In the genomic region with DNA sequence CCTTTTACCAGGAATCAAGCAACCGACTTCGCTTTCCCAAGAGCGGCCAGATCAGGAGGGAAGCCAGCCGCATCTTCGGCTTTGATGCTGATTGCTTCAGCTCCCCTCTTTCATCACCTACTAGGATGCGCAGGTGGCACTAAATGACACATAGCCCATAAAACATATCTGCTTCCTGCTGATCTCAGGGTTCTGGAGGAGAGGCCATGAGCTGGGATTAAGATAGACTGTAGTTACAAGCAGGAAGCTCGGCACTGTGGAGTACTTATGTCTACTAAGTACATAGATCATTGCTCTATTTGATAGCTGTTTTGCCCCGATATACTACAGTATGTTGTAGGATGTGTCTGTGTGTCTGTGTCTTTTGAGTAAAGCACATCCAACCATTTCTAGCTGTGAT, we compare ENCODE assay signal across 15 mouse cellular contexts.
"Had no signal": no experiment of that assay in that cellular context is flagged by ENCODE, and none has a peak within 500 bp of the region (broad histone marks: within the 10 kb centered on the region; RNA-seq: fewer than 3 reads in every experiment).

No protein-coding gene starts in this region.

- H3K9ac ChIP-seq: liver, embryonic 15.5 days; liver, postnatal 0 days; lung, embryonic 15.5 days; midbrain, embryonic 13.5 days; midbrain, embryonic 15.5 days; neural tube, embryonic 12.5 days; stomach, embryonic 15.5 days had no signal

- ATAC-seq: liver, postnatal 0 days; lung, postnatal 0 days; midbrain, embryonic 13.5 days; midbrain, embryonic 15.5 days had no signal

- H3K4me2 ChIP-seq: liver, embryonic 15.5 days; lung, embryonic 15.5 days; midbrain, embryonic 11.5 days; midbrain, embryonic 13.5 days; midbrain, embryonic 15.5 days; neural tube, embryonic 12.5 days; stomach, embryonic 15.5 days had no signal

- DNase-seq: liver, postnatal 0 days; lung, adult 2 months; lung, postnatal 4 days; right cerebral cortex, postnatal 14 days; thymus, adult 18-20 months; thymus, postnatal 14 days; thymus, postnatal 36 days had no signal

- H3K27me3 ChIP-seq: liver, embryonic 15.5 days; lung, embryonic 15.5 days; midbrain, embryonic 13.5 days; midbrain, embryonic 15.5 days; neural tube, embryonic 12.5 days; stomach, embryonic 15.5 days had no signal

- H3K36me3 ChIP-seq: liver, embryonic 15.5 days; midbrain, embryonic 13.5 days; midbrain, embryonic 15.5 days; neural tube, embryonic 12.5 days; stomach, embryonic 15.5 days had no signal

- H3K4me3 ChIP-seq: liver, embryonic 15.5 days; lung, embryonic 15.5 days; midbrain, embryonic 13.5 days; midbrain, embryonic 15.5 days; neural tube, embryonic 12.5 days; stomach, embryonic 15.5 days had no signal

- H3K27ac ChIP-seq: lung, embryonic 15.5 days; midbrain, embryonic 13.5 days; midbrain, embryonic 15.5 days; neural tube, embryonic 12.5 days; stomach, embryonic 15.5 days had no signal

- H3K9me3 ChIP-seq: liver, embryonic 15.5 days; lung, embryonic 15.5 days; midbrain, embryonic 13.5 days; midbrain, embryonic 15.5 days; neural tube, embryonic 12.5 days; stomach, embryonic 15.5 days had no signal
